Mouse (Mus musculus) forebrain, embryonic 12.5 days (tissue): ENCODE measurements at regions not wholly inside any gene's neighbourhood (a gene's known extent, or its start where the extent isn't known, plus 50 kb on each side); places are given as distances from the start of the nearest gene placed in this dataset.

Experiments used
- ATAC-seq: fragments of 200-750 bp; cut with Nextera tagmentation; 2 replicates; pipeline ENCODE4 v1.8.0; 2017; ENCODE audit warnings: moderate TSS enrichment; ENCODE audit not compliant: low FRiP score
- H3K27ac ChIP-seq: fragments of 300-500 bp; sonication (generic); 2 replicates; pipeline ENCODE4 v1.5.1; 2016; ENCODE audit warnings: mild to moderate bottlenecking
- H3K27me3 ChIP-seq: fragments of 300-500 bp; sonication (generic); 2 replicates; pipeline ENCODE4 v1.6.1; 2016; ENCODE audit warnings: mild to moderate bottlenecking
- H3K36me3 ChIP-seq: fragments of 300-500 bp; sonication (generic); replicated peaks from 2 replicates; pipeline ENCODE4 v1.6.1; 2016; ENCODE audit warnings: mild to moderate bottlenecking
- H3K4me1 ChIP-seq: fragments of 300-500 bp; sonication (generic); 2 replicates; pipeline ENCODE4 v1.6.1; 2016
- H3K4me2 ChIP-seq: fragments of 300-500 bp; sonication (generic); 2 replicates; pipeline ENCODE4 v1.6.1; 2016; ENCODE audit warnings: mild to moderate bottlenecking, moderate library complexity
- H3K4me3 ChIP-seq: fragments of 300-500 bp; sonication (generic); replicated peaks from 2 replicates; pipeline ENCODE4 v1.5.1; 2016; ENCODE audit warnings: mild to moderate bottlenecking
- H3K9ac ChIP-seq: fragments of 300-500 bp; sonication (generic); 2 replicates; pipeline ENCODE4 v1.6.1; 2016; ENCODE audit warnings: mild to moderate bottlenecking
- H3K9me3 ChIP-seq: fragments of 300-500 bp; sonication (generic); 2 replicates; pipeline ENCODE4 v1.6.1; 2016
- WGBS: fragments of 180-500 bp; shearing (Covaris S2); methylation state at CpG from one replicate; pipeline ENCODE4 v1.1.7; 2016; 5-methylcytosine and 5-hydroxymethylcytosine counted together

GRCm38 (mm10) chr3:22025615-22026014, 50.8 kb upstream of the Tbl1xr1 start:
- Histone ChIP-seq H3K9ac (no peak overlapping the region), H3K4me2 (no peak overlapping the region), H3K9me3 (no peaks in the 10 kb centered on the region), H3K4me3 (no peak overlapping the region), H3K4me1 (peaks cover 6% of the 10 kb centered on the region), H3K36me3 (no peaks in the 10 kb centered on the region), H3K27ac (no peak overlapping the region), H3K27me3 (no peaks in the 10 kb centered on the region)
- 76% methylated on average over 8 of the region's 8 CpGs for WGBS
- no peak for ATAC-seq
